Mouse (Mus musculus): Measurements from ENCODE around the gene BC025920. TPM values are rescaled to one million over a fixed set of nuclear protein-coding genes. Genes with fewer than 3 reads are reported as not detected.

The BC025920 gene
- 0.50 TPM for polyA plus RNA-seq (2014; fragmentation: Illumina TruSeq; extraction: RNeasy Lipid Tissue Mini Kit (QIAGEN cat#74804); ENCODE audit: insufficient read depth, low read depth, low replicate concordance)

DNA sequence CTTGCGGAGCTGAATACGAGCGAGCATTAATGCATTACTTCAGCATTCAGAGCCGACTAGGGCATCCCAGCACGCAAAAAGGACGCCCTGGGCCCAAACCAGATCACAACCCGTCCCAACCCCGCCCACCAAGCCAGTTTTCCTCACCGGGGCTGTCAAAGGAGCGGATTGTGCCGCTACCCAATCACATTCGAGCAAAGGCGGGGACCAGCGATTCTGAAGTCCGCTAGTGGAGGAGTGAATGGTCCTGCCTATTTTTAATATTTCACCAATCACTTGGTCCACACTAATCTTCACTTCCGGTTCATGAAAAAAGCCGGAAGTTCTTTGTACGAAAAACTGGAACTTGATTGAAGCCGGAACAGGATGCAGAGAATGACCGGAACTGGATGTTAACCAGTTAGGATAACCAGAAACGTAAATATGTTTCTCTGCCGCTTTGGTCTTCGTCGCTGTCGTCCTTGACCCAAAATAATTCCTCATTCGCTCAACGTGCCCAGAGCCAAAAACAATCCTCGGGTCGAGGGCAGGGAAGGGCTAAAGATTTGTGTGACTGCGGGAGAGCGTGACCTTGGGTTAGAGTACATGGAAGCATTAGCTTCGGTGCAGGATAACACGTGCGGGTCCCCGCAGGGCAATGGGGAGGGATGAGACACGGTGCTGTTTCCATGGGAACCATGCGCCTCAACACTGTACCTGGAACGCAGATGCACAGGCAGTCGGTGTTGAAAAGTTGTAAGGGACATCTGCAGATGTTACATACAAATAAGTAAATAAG lies at the start of gene BC025920:
TSS of gene BC025920 (plus strand) at position 297 of the 778 bp plus-strand sequence.

DNA sequence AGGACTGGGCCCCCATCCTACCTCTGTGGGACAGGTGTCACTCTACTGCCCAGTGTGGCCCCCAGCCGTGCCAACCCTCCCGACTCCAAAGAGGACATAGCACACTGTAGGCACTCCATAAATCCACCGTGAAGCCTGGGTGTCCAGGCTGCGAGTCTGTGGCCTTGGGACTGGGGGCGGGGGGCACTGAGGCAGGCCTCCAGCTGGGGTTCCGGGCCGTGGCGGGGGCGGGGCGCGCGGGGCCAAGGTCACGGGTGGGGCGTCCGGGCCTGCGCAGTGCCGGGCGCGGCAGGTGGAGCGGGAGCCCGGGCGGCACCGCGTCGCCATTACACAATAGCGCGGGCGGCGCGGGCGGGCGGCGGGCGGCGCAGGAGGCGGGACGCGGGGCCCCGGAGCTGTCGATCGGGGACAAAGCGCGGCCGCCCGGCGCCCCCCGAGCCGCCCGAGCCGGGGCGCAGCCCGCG lies 46.9 kb upstream of the BC025920 start, which contains the start of gene Aes:
TSS of gene Aes (plus strand) at position 326 of the 464 bp plus-strand sequence.

GRCm38 (mm10) chr10:81574081-81575056 lies 31.7 kb upstream of the BC025920 start, which contains the start of gene Tle2:
Gene Tle2, plus strand, starts transcription at chr10:81574561.

DNA sequence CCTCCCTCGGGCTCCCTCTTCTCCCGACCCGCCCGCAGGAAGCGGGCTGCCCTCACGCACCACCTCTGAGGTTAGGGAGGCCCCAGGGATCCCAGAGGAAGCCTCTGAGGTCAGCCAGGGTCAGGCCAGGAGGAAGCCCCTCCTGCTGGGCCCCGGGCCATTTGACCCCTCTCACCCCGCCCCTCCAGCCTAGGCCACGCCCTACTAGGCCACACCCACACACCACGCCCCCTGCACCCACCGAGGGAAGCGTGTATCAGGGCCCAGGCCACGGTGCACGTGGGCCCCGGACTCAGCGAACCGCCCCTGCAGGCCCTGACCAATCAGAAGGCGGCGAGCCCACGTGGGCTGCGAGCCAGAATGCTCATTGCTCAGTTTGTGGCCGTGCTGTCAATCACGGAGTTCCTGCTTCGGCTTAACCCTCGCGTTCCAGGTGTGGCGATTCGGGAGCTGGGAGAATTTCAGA lies 5.3 kb upstream of the BC025920 start, which contains the start of gene Tle6:
TSS of gene Tle6 (minus strand) at position 336 of the 466 bp plus-strand sequence.

GRCm38 (mm10) chr10:81626994-81627835 lies 21.1 kb downstream of the BC025920 start, which contains the start of gene Sirt6:
Gene Sirt6, minus strand, starts transcription at chr10:81627797.

DNA sequence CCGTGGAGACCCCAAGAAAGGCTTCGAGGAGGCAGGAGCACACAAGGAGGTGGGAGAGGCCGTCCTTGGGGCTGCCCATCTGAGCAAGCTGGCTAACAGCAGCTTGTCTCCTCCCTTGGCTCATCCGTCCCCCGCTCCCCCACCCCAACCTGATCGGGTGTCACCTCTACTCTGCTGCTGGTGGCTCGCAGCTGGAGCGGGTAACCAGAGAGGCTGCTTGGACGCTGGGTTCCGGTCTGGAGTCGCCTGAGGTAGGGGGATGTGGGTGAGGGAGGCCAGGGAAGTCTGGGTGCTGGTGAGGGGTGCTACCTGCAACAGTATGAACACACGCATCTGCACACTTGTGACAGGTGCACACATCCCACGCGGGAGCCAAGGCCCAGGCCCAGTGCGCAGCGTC lies 22.3 kb downstream of the BC025920 start, which contains the start of gene Ankrd24:
TSS of gene Ankrd24 (plus strand) at position 151 of the 400 bp plus-strand sequence.

GRCm38 (mm10) chr10:81648803-81649775 lies 43.0 kb downstream of the BC025920 start, which contains the start of gene Gm10778:
Gene Gm10778, plus strand, starts transcription at chr10:81649059.

Other genes with a start within 250 kb of the BC025920 start
- gene Mfsd12, start 248.8 kb upstream of the BC025920 start, polyA plus RNA-seq (2014; fragmentation: Illumina TruSeq; extraction: RNeasy Lipid Tissue Mini Kit (QIAGEN cat#74804); ENCODE audit: insufficient read depth, low read depth, low replicate concordance) = 8.7 TPM
- 3.9 TPM for gene 4930404N11Rik, start 240.5 kb upstream of the BC025920 start, polyA plus RNA-seq (2014; fragmentation: Illumina TruSeq; extraction: RNeasy Lipid Tissue Mini Kit (QIAGEN cat#74804); ENCODE audit: insufficient read depth, low read depth, low replicate concordance)
- 14.4 TPM for gene Fzr1, start 227.8 kb upstream of the BC025920 start, polyA plus RNA-seq (2014; fragmentation: Illumina TruSeq; extraction: RNeasy Lipid Tissue Mini Kit (QIAGEN cat#74804); ENCODE audit: insufficient read depth, low read depth, low replicate concordance)
- gene Dohh, start 221.8 kb upstream of the BC025920 start, polyA plus RNA-seq (2014; fragmentation: Illumina TruSeq; extraction: RNeasy Lipid Tissue Mini Kit (QIAGEN cat#74804); ENCODE audit: insufficient read depth, low read depth, low replicate concordance) = 41.2 TPM
- 1.4 TPM for gene Gm48551, start 221.8 kb upstream of the BC025920 start, polyA plus RNA-seq (2014; fragmentation: Illumina TruSeq; extraction: RNeasy Lipid Tissue Mini Kit (QIAGEN cat#74804); ENCODE audit: insufficient read depth, low read depth, low replicate concordance)
- 1.4 TPM for gene Gm48552, start 217.3 kb upstream of the BC025920 start, polyA plus RNA-seq (2014; fragmentation: Illumina TruSeq; extraction: RNeasy Lipid Tissue Mini Kit (QIAGEN cat#74804); ENCODE audit: insufficient read depth, low read depth, low replicate concordance)
- gene Smim24, start 213.2 kb upstream of the BC025920 start, polyA plus RNA-seq (2014; fragmentation: Illumina TruSeq; extraction: RNeasy Lipid Tissue Mini Kit (QIAGEN cat#74804); ENCODE audit: insufficient read depth, low read depth, low replicate concordance) = 4.3 TPM
- 18.1 TPM for gene Nfic, start 150.6 kb upstream of the BC025920 start, polyA plus RNA-seq (2014; fragmentation: Illumina TruSeq; extraction: RNeasy Lipid Tissue Mini Kit (QIAGEN cat#74804); ENCODE audit: insufficient read depth, low read depth, low replicate concordance)
- 0.07 TPM for gene Celf5, start 123.6 kb upstream of the BC025920 start, polyA plus RNA-seq (2014; fragmentation: Illumina TruSeq; extraction: RNeasy Lipid Tissue Mini Kit (QIAGEN cat#74804); ENCODE audit: insufficient read depth, low read depth, low replicate concordance)
- gene Ncln, start 109.9 kb upstream of the BC025920 start, polyA plus RNA-seq (2014; fragmentation: Illumina TruSeq; extraction: RNeasy Lipid Tissue Mini Kit (QIAGEN cat#74804); ENCODE audit: insufficient read depth, low read depth, low replicate concordance) = 39.1 TPM
- gene S1pr4, start 106.1 kb upstream of the BC025920 start, polyA plus RNA-seq (2014; fragmentation: Illumina TruSeq; extraction: RNeasy Lipid Tissue Mini Kit (QIAGEN cat#74804); ENCODE audit: insufficient read depth, low read depth, low replicate concordance) = 17.6 TPM
- gene Gna15, start 82.0 kb upstream of the BC025920 start, polyA plus RNA-seq (2014; fragmentation: Illumina TruSeq; extraction: RNeasy Lipid Tissue Mini Kit (QIAGEN cat#74804); ENCODE audit: insufficient read depth, low read depth, low replicate concordance) = 5.9 TPM
- gene Gna11, start 61.1 kb upstream of the BC025920 start, polyA plus RNA-seq (2014; fragmentation: Illumina TruSeq; extraction: RNeasy Lipid Tissue Mini Kit (QIAGEN cat#74804); ENCODE audit: insufficient read depth, low read depth, low replicate concordance) = 35.8 TPM
- gene Aes, start 46.8 kb upstream of the BC025920 start, polyA plus RNA-seq (2014; fragmentation: Illumina TruSeq; extraction: RNeasy Lipid Tissue Mini Kit (QIAGEN cat#74804); ENCODE audit: insufficient read depth, low read depth, low replicate concordance) = 414 TPM
- 19.7 TPM for gene Tle2, start 31.7 kb upstream of the BC025920 start, polyA plus RNA-seq (2014; fragmentation: Illumina TruSeq; extraction: RNeasy Lipid Tissue Mini Kit (QIAGEN cat#74804); ENCODE audit: insufficient read depth, low read depth, low replicate concordance)
- 12.4 TPM for gene Tle6, start 5.2 kb upstream of the BC025920 start, polyA plus RNA-seq (2014; fragmentation: Illumina TruSeq; extraction: RNeasy Lipid Tissue Mini Kit (QIAGEN cat#74804); ENCODE audit: insufficient read depth, low read depth, low replicate concordance)
- gene Sirt6, start 21.5 kb downstream of the BC025920 start, polyA plus RNA-seq (2014; fragmentation: Illumina TruSeq; extraction: RNeasy Lipid Tissue Mini Kit (QIAGEN cat#74804); ENCODE audit: insufficient read depth, low read depth, low replicate concordance) = 5.9 TPM
- 8.1 TPM for gene Ankrd24, start 22.3 kb downstream of the BC025920 start, polyA plus RNA-seq (2014; fragmentation: Illumina TruSeq; extraction: RNeasy Lipid Tissue Mini Kit (QIAGEN cat#74804); ENCODE audit: insufficient read depth, low read depth, low replicate concordance)
- 2.7 TPM for gene Gm10778, start 42.8 kb downstream of the BC025920 start, polyA plus RNA-seq (2014; fragmentation: Illumina TruSeq; extraction: RNeasy Lipid Tissue Mini Kit (QIAGEN cat#74804); ENCODE audit: insufficient read depth, low read depth, low replicate concordance)
- gene Zfp433, start 98.6 kb downstream of the BC025920 start, polyA plus RNA-seq (2014; fragmentation: Illumina TruSeq; extraction: RNeasy Lipid Tissue Mini Kit (QIAGEN cat#74804); ENCODE audit: insufficient read depth, low read depth, low replicate concordance) = 5.8 TPM
- gene Gm3055, start 164.9 kb downstream of the BC025920 start, polyA plus RNA-seq (2014; fragmentation: Illumina TruSeq; extraction: RNeasy Lipid Tissue Mini Kit (QIAGEN cat#74804); ENCODE audit: insufficient read depth, low read depth, low replicate concordance) = 2.0 TPM
- 0.68 TPM for gene Gm4767, start 205.9 kb downstream of the BC025920 start, polyA plus RNA-seq (2014; fragmentation: Illumina TruSeq; extraction: RNeasy Lipid Tissue Mini Kit (QIAGEN cat#74804); ENCODE audit: insufficient read depth, low read depth, low replicate concordance)

Measured in lung, adult 10 weeks (tissue).